Mouse (Mus musculus) thymus, adult 2 months (tissue): ENCODE measurements around the gene Gm3250. TPM values are rescaled to one million over a fixed set of nuclear protein-coding genes. Genes with fewer than 3 reads are reported as not detected.
"Not testable (repeated sequence)": the region's sequence is repeated elsewhere in the genome, so short reads cannot be mapped to it uniquely, and the experiment has no call there.

ENCODE experiments used
- DNase-seq: peaks from one replicate; pipeline ENCODE4 v3.0.0; 2021
- H3K27ac ChIP-seq: fragments of 200-500 bp; 2 replicates; pipeline ENCODE4 v1.5.1; 2012; ENCODE audit warnings: low read length, control low read depth; ENCODE audit not compliant: control insufficient read depth, insufficient read depth
- H3K27me3 ChIP-seq: fragments of 200-500 bp; 2 replicates; pipeline ENCODE4 v1.6.1; 2012; ENCODE audit warnings: mild to moderate bottlenecking, low read length, moderate library complexity, mixed read lengths; ENCODE audit not compliant: control insufficient read depth, insufficient read depth
- H3K36me3 ChIP-seq: fragments of 200-500 bp; 2 replicates; pipeline ENCODE4 v1.6.1; 2012; ENCODE audit warnings: mild to moderate bottlenecking, low read length, moderate library complexity; ENCODE audit not compliant: control insufficient read depth, insufficient read depth
- H3K4me1 ChIP-seq: fragments of 200-500 bp; replicated peaks from 2 replicates; pipeline ENCODE4 v1.6.1; 2012; ENCODE audit warnings: low read length; ENCODE audit not compliant: control insufficient read depth, insufficient read depth
- H3K4me3 ChIP-seq: fragments of 200-500 bp; 2 replicates; pipeline ENCODE4 v1.5.1; 2012; ENCODE audit warnings: mild to moderate bottlenecking, low read length, control low read depth, moderate library complexity; ENCODE audit not compliant: control insufficient read depth, insufficient read depth
- CTCF ChIP-seq: fragments of 200-500 bp; IDR thresholded peaks from 2 replicates; pipeline ENCODE4 v1.5.1; 2012; ENCODE audit warnings: mild to moderate bottlenecking, control low read depth, low read length, moderate library complexity, borderline replicate concordance; ENCODE audit not compliant: control insufficient read depth, poor library complexity, insufficient read depth; ENCODE audit errors: extremely low read depth
- POLR2A ChIP-seq: fragments of 200-500 bp; IDR thresholded peaks from 2 replicates; pipeline ENCODE4 v1.6.1; 2012; ENCODE audit warnings: mild to moderate bottlenecking, low read length, control low read depth, moderate library complexity; ENCODE audit not compliant: control insufficient read depth, poor library complexity, insufficient read depth; ENCODE audit errors: extremely low read depth
- WGBS: fragments of 180-500 bp; shearing (Covaris S2); methylation state at CpG from one replicate; pipeline ENCODE4 v1.1.7; 2018; 5-methylcytosine and 5-hydroxymethylcytosine counted together
- polyA plus RNA-seq: library from polyadenylated mRNA; depleted of rRNA; stranded (reverse); fragments of >200 nt; gene quantifications from 2 replicates; pipeline ENCODE4 v1.2.3, GENCODE M21; 2012

Gm3250 gene
- polyA plus RNA-seq, 1 experiment, result not detected

- Histone ChIP-seq H3K4me1 (no peaks in the 10 kb centered on the region), H3K27me3 (no peaks in the 10 kb centered on the region), H3K4me3 (no peak overlapping the region), H3K36me3 (no peaks in the 10 kb centered on the region), H3K27ac (no peak overlapping the region)
- DNase-seq, result no peak
- 74% methylated on average over 3 of the region's 3 CpGs for WGBS
- no peak for TF ChIP-seq CTCF
- TF ChIP-seq POLR2A, result no peak
Measured at GRCm38 (mm10) chr10:77804095-77804494, 21.8 kb upstream of the Gm3250 start.

DNA sequence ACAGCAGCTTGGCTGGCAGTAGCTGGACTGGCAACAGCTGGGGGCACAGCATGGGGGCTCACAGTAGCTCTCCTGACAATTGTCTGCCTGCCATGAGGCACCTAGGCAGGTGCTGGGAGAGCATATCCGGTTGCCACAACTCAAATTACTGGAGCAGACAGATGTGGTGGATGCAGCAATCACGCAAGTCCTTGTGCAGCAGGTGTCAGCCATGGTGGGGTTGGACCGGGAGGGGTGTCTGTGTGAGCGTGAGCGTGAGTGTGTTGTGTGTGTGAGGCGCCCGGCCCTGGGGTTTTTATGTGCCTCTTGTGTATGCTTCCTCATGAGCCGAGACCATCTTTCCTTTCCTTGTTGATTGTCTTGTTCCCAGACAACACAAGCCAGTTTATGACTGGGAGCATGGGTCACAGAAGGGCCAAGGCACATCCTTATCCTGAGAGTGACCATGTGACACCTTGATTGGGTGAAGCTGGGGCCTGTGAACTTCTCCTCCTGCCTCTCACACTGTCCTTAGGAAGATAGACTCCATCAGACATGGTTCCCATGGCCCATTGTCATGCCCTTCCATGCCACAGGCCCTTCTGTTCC lies 16.7 kb upstream of the Gm3250 start, which contains the start of gene Gm19668:
TSS of gene Gm19668 (minus strand) at position 213 of the 588 bp plus-strand sequence.
- Histone ChIP-seq H3K4me1 (no peaks in the 10 kb centered on the region), H3K27ac (no peak within 1 kb of the TSS), H3K27me3 (no peaks in the 10 kb centered on the region), H3K4me3 (no peak within 1 kb of the TSS), H3K36me3 (no peaks in the 10 kb centered on the region)
- 85% methylated on average over 8 of the region's 8 CpGs for WGBS
- no peak for DNase-seq
- TF ChIP-seq CTCF (no peak), POLR2A (no peak)

DNA sequence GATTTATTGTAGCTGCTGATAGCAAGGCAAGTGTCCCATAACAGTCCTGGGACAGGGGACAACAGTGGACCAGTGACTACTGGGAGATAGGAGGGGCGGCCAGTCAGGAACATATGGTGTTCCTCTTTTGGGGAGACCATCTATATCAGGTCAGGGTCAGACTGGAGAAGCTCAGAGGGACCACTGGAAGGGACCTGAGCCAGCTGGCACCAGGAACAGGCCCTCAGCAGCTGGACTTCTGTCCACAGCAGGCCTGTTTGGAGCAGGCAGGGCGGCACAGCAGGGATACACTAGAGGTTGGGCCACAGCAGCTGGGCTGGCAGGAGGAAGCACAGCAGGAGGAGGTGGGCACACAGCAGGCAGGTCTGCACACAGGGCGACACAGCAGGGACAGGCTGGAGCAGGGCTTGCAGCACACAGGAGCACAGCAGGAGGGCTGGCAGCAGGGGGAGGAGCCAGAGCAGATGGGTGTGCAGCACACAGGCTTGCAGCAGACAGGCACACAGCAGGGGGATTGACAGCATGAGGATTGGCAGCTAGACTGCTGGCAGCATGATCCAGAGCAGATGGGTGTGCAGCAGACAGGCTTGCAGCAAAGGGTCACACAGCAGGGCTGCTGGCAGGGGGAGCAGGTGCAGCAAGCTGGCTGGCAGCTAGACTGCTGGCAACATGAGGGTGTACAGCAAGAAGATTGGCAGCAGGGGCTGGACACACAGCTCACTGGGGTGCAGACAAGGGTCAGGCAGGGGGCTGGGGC lies 16.0 kb upstream of the Gm3250 start:
- not testable (repeated sequence) for H3K27ac ChIP-seq, H3K4me3 ChIP-seq, H3K4me1 ChIP-seq, DNase-seq, H3K36me3 ChIP-seq, H3K27me3 ChIP-seq
- 54% methylated on average over 3 of the region's 3 CpGs for WGBS

DNA sequence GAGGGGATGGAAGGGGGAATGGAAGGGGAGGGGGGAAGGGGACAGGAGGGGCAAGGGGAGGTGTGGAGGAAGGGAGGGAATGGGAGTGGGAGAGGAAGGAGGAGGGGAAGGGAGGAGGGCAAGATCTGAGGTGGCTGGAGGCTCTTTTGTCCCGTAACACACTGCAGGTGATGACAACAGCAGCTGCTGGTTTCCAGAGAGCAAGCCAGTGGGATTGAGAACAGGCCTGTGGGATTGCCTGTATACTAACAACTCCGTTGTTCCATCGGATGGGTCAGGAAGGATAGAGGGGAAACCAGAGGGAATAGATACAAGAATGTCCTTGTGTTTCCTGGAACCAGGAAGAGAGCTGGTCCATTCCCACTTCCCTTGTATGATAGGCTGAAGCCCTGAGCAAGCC lies 15.3 kb upstream of the Gm3250 start:
- TF ChIP-seq POLR2A (no peak), CTCF (no peak)
- no peak overlapping the region for H3K27ac ChIP-seq
- H3K4me1 ChIP-seq, result no peaks in the 10 kb centered on the region
- H3K27me3 ChIP-seq, result no peaks in the 10 kb centered on the region
- H3K4me3 ChIP-seq, result no peak overlapping the region
- 58% methylated on average over 3 of the region's 3 CpGs for WGBS
- no peaks in the 10 kb centered on the region for H3K36me3 ChIP-seq
- no peak for DNase-seq

GRCm38 (mm10) chr10:77794976-77795375 lies 12.6 kb upstream of the Gm3250 start, which contains the start of gene Gm9639:
Gene Gm9639 (minus strand): TSS chr10:77795076.
- Histone ChIP-seq H3K4me1 (no peaks in the 10 kb centered on the region), H3K27ac (no peak within 1 kb of the TSS), H3K36me3 (no peaks in the 10 kb centered on the region), H3K4me3 (no peak within 1 kb of the TSS), H3K27me3 (no peaks in the 10 kb centered on the region)
- no peak for DNase-seq
- TF ChIP-seq POLR2A, result no peak
- WGBS, result 56% methylated on average over 2 of the region's 2 CpGs

DNA sequence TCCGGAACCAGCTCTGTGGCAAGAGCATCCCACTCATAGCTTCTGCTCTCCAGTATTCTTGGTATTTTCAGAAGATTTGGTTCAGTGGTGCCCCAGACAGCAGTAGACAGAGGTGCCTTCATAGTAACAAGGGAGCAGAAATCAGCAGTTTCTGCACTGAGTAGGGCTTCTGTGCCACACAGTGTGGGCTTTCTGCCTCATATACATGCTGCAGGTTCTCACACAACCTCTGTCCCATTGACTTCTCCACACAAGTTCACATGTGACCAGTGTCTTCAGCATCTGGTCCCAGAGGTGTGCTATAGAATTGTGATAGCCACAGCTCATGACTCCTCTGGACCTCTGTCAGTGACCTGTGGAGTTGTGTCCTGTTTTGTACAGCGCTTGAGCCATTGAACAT lies 6.3 kb upstream of the Gm3250 start:
- Histone ChIP-seq H3K4me3 (no peak overlapping the region), H3K36me3 (no peaks in the 10 kb centered on the region), H3K4me1 (no peaks in the 10 kb centered on the region), H3K27me3 (no peaks in the 10 kb centered on the region), H3K27ac (no peak overlapping the region)
- WGBS, result 85% methylated on average over 2 of the region's 2 CpGs
- DNase-seq, result no peak
- TF ChIP-seq POLR2A (no peak), CTCF (no peak)

GRCm38 (mm10) chr10:77787876-77788275 lies 5.5 kb upstream of the Gm3250 start, which contains the start of gene Gm7137:
Gene Gm7137 (minus strand): TSS chr10:77788200.
- not testable (repeated sequence) for H3K27me3 ChIP-seq, H3K36me3 ChIP-seq, H3K27ac ChIP-seq, H3K4me3 ChIP-seq, H3K4me1 ChIP-seq, DNase-seq
- WGBS, result 92% methylated on average over 1 of the region's 1 CpGs

GRCm38 (mm10) chr10:77783396-77783795 lies 1.1 kb upstream of the Gm3250 start:
- not testable (repeated sequence) for H3K36me3 ChIP-seq, DNase-seq, H3K27me3 ChIP-seq, H3K4me1 ChIP-seq, H3K27ac ChIP-seq, H3K4me3 ChIP-seq
- WGBS, result 90% methylated on average over 2 of the region's 3 CpGs

DNA sequence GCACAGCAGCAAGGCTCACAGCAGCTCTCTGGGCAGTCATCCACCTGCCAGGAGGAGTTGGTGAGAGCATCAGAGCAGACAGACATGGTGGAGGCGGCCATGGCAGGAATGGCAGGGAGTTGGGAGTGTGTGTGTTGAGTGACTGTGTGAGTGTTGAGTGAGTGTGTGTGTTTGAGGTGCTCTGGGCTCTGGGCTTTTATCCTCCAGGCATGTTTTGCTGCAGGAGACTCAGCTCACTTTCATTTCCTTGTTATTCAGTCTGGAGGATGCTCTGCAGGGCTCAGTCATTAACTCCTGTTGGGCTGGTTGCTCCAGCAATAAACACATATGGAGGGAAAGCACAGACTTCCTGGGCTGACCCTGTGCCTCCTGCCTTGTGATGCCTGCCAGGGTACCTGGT lies 5.5 kb downstream of the Gm3250 start, which contains the start of gene Gm7138:
TSS of gene Gm7138 (minus strand) at position 101 of the 400 bp plus-strand sequence.
- H3K27ac ChIP-seq, H3K36me3 ChIP-seq, H3K4me3 ChIP-seq, DNase-seq, H3K27me3 ChIP-seq, H3K4me1 ChIP-seq: not testable (repeated sequence)
- WGBS, result 88% methylated on average over 1 of the region's 1 CpGs
